Mouse (Mus musculus) cerebellum, adult (tissue): Measurements from ENCODE around the gene Klhl3.
A peak's percentile ranks its signal among the peaks of the same experiment; 100 is the strongest.
"Not testable (repeated sequence)": the region's sequence is repeated elsewhere in the genome, so short reads cannot be mapped to it uniquely, and the experiment has no call there.

Experiments
- ATAC-seq: cut with Nextera tagmentation; 2 replicates; pipeline ENCODE4 v1.9.2; 2017; ENCODE audit warnings: mild to moderate bottlenecking, moderate library complexity, mixed read lengths; ENCODE audit not compliant: insufficient number of reproducible peaks, low FRiP score, low TSS enrichment

Klhl3 gene

GRCm38 (mm10) chr13:58113061-58113900, at the start of gene Klhl3:
Klhl3 (minus strand) TSS chr13:58113592.
- ATAC-seq, result peak; percentile 65

- ATAC-seq, result no peak
Measured at GRCm38 (mm10) chr13:58160761-58161160, 47.4 kb upstream of the Klhl3 start.

- peak; percentile 22; the same call in 1 of the 2 replicates for ATAC-seq
Measured at GRCm38 (mm10) chr13:58158099-58158912, 44.9 kb upstream of the Klhl3 start.

- ATAC-seq, result peak; percentile 76
Measured at GRCm38 (mm10) chr13:58157447-58158098, 44.2 kb upstream of the Klhl3 start, which contains the start of gene Idnk. Idnk (plus strand) TSS chr13:58157649.

DNA sequence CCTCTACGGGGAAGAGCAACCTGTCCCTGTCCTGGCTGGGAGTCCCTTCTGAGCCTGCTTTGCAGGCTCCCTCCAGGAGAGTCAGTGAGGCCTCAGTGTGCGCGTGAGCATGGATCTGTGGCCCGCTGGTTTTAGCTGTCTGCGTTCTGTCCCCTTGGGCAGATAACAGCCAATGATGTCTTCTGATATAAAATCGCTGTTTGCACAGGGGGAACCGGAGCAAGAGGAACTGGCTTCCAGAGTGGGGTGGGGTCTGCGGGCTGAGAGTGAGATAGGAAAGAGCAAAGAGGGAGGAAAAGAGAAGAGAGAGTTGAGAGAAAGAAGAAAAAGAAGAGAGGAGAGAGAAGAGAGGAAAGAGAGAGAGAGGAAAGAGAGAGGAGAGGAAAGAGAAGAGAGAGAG, 43.6 kb upstream of the Klhl3 start:
- ATAC-seq, result 0 out of 2 replicates have a peak, but pooled peaks have one; percentile 23

- ATAC-seq, result no peak
Measured at GRCm38 (mm10) chr13:58156031-58156430, 42.6 kb upstream of the Klhl3 start.

DNA sequence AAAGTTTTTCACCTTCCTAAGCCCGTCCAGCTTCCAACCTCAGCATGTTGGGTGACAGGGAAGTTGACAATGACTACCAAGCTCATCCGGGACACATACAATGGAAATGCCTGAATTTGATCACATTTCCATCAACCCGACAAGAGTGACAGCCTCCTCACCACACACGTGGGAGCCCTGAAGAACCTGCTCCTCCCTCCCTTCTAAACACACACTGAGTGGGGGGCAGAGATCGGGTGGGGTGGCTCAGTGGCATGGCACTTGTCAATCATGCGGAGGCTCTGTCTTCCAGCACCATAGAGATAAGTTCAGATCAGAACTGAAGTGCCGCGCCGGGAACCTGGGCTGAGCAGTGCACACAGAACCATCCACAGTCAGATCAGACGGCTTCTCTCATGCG, 37.0 kb upstream of the Klhl3 start:
- ATAC-seq, result no peak

- no peak for ATAC-seq
Measured at GRCm38 (mm10) chr13:58149629-58150028, 36.2 kb upstream of the Klhl3 start.

- ATAC-seq, result peak; percentile 45; the same call in 1 of the 2 replicates
Measured at GRCm38 (mm10) chr13:58149033-58149558, 35.7 kb upstream of the Klhl3 start.

GRCm38 (mm10) chr13:58148256-58148831, 35.0 kb upstream of the Klhl3 start:
- ATAC-seq, result peak; percentile 66; the same call in 1 of the 2 replicates

- ATAC-seq, result no peak
Measured at GRCm38 (mm10) chr13:58147760-58148159, 34.4 kb upstream of the Klhl3 start.

GRCm38 (mm10) chr13:58146603-58147002, 33.2 kb upstream of the Klhl3 start:
- ATAC-seq, result not testable (repeated sequence)

DNA sequence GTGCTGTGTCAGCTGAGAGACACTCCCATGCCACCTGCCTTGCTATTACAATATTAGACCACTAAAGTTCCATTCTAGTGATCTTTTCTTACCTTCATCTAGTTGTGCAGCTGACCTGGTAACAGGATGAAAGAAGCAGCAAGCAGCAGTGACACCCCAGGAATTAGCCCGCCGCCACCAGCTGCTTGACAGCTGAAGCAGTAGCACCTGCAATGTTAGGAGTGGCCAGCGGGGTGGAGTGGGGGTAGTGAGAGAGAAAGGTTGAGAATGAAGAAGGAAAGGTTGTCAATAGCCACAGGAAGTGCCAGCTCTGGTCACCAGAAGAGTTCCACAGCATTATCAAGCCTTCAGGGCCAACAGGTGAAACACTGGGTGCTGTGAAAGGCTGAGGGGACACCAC, 18.3 kb upstream of the Klhl3 start:
- ATAC-seq, result no peak

DNA sequence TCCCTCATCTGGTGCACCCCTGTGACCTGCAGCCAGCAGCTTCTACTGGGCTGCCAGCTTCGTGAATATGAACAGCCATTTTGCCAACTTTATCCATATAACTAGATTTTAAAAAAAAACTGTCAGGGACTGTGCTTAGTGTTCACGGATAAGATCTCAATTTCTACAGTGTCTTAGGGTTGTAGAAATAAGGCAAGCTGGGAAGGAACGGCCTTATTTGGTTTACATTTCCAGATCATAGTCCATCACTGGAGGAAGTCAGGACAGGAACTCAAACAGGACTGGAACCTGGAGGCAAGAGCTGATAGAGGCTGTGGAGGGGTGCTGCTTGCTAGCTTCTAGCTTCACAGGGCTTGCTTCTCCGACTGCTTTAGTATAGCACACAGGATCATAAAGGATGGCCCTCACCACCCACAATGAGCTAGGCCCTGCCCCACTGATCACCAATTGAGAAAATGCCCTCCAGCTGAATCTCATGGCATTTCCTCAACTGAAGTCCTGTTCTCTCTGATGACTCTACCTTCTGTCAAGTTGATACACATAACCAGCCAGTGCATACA, 16.4 kb upstream of the Klhl3 start:
- ATAC-seq, result no peak

DNA sequence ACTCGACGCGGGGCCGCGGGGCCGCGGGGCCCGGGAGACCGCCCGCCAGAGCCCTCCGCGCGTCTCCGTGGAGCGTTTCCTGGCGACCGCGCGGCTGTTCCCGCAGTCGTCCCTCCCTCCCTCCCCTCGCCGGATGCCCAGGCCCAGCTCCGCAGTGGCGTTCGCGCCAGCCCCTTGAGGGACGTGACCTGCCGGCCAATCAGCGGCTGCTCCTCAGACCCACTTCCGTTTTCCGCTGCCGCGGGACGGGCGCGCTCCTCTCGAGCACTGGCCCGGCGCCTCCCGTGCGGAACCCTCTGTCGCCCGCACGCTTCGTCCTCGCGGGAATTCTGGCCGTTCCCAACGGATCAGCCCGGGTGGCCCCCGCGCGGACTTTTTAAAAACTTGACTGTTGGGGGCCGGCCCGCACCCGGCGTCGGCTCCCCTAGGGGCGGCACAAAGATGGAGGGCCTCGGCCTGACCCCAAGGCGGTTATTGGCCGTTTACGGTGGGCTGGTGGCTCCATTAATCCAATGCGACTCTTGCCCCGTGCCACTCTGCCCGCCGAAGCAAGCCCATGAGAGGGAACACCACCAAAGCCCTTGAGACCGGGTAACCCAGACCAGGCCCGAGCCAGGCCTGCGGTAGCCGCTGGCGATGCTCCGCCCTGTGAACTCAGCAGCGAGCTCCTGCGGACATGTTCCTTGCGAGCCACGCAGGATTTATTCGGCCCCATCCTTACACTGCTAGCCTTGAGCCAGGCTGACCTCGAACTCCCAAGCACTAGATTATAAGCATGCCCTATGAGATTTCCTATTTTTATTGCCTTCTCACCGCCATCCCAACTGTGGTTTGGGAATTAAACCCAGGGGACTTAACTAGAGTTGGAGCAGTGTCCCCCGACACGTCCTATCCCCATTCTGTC, 15.6 kb upstream of the Klhl3 start:
- peak; percentile 95 for ATAC-seq

GRCm38 (mm10) chr13:58128396-58128767, 15.0 kb upstream of the Klhl3 start, which contains the start of gene Hnrnpa0:
Hnrnpa0 (minus strand) TSS chr13:58128556.
- peak; percentile 65 for ATAC-seq

GRCm38 (mm10) chr13:58127766-58128361, 14.5 kb upstream of the Klhl3 start:
- peak; percentile 9; the same call in 1 of the 2 replicates for ATAC-seq
